Mouse (Mus musculus) liver, postnatal 0 days (tissue): ENCODE measurements at regions not wholly inside any gene's neighbourhood (a gene's known extent, or its start where the extent isn't known, plus 50 kb on each side); places are given as distances from the start of the nearest gene placed in this dataset.

Source experiments
- CTCF ChIP-seq: sonication (generic); IDR thresholded peaks from 2 replicates; pipeline ENCODE4 v1.5.1; 2016; ENCODE audit warnings: antibody characterized with exemption, low read depth
- EP300 ChIP-seq: IDR thresholded peaks from 2 replicates; pipeline ENCODE4 v1.6.1; 2016; ENCODE audit warnings: antibody characterized with exemption, low read depth, mild to moderate bottlenecking

DNA sequence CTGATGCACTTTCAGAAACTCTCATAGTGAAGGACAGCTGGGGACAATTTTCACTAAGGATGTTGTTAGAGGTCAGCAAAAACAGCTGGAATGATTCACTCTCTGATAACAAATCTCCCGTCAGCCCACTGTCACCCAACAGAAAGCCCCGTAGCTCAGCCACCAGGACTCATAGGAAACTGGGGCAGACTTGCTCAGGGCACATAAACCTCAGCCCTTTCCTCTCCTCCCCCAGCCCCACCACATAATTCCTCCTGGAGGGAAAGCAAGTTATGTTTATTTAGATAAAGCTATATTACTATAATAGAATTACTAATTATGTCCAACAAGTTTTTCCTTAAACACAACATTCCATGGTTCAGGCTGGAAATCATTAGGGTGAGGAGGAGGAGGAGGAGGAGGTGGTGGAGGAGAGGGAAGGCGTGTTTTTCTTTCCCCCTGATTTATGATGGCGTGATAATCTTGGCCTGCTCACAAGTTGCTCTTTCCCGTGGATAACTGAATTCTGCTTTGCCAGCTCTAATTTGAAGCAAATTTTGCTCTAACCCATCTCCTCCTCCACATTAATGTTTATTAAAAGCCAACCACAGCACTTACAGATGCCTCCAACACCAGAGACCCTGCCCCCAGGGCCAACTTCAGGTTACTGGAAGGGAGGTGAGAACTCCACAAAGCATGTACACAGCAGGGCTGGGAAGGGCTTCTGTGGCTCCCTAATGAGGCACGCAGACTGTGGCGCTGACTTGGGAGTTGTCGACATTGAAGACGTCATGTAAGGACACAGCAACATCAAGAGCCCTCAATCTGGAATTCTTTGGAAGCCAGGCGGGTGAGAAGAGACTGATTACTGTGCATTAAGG lies 475.8 kb downstream of the Dhx35 start:
- no peak for TF ChIP-seq CTCF
- TF ChIP-seq EP300, result no peak
